Mouse (Mus musculus) layer of hippocampus, adult 2 months (tissue): ENCODE measurements at regions not wholly inside any gene's neighbourhood (a gene's known extent, or its start where the extent isn't known, plus 50 kb on each side); places are given as distances from the start of the nearest gene placed in this dataset.

Experiments
- DNase-seq, 2 experiments: peaks; one replicate each; pipeline ENCODE4 v3.0.0; 2022; ENCODE audit warnings: low spot score in 2 of 2
- H3K27ac ChIP-seq: fragments of 200-600 bp; 2 replicates; pipeline ENCODE4 v1.8.1; 2022
- H3K4me3 ChIP-seq: fragments of 200-600 bp; 2 replicates; pipeline ENCODE4 v1.8.1; 2022; ENCODE audit warnings: mild to moderate bottlenecking
- CTCF ChIP-seq: fragments of 200-600 bp; conservative IDR thresholded peaks from 2 replicates; pipeline ENCODE4 v1.8.1; 2022; ENCODE audit warnings: antibody characterized with exemption, mild to moderate bottlenecking, moderate library complexity

- no peak for TF ChIP-seq CTCF
- no peak for DNase-seq
Observed at GRCm38 (mm10) chr15:27409856-27410255, 56.6 kb upstream of the Ank start.

GRCm38 (mm10) chr15:27412304-27412703 is 54.2 kb upstream of the Ank start:
- no peak overlapping the region for H3K4me3 ChIP-seq
- peak overlapping the region; percentile 81 for H3K27ac ChIP-seq
- no peak for DNase-seq
- no peak for TF ChIP-seq CTCF

More at GRCm38 (mm10) chr15:27409856-27410255, 56.6 kb upstream of the Ank start:
- Histone ChIP-seq H3K27ac (no peak overlapping the region), H3K4me3 (no peak overlapping the region)

GRCm38 (mm10) chr15:27412761-27413160 is 53.7 kb upstream of the Ank start:
- Histone ChIP-seq H3K4me3 (no peak overlapping the region), H3K27ac (peak overlapping the region; percentile 81)
- DNase-seq, result no peak
- no peak for TF ChIP-seq CTCF

GRCm38 (mm10) chr15:27413486-27413885 is 53.0 kb upstream of the Ank start:
- no peak overlapping the region for H3K4me3 ChIP-seq
- peak overlapping the region; percentile 81 for H3K27ac ChIP-seq
- peak; percentile 58 to 59 for DNase-seq
- no peak for TF ChIP-seq CTCF

GRCm38 (mm10) chr15:27414819-27415218 is 51.7 kb upstream of the Ank start:
- no peak overlapping the region for H3K4me3 ChIP-seq
- no peak for TF ChIP-seq CTCF
- H3K27ac ChIP-seq, result no peak overlapping the region
- no peak for DNase-seq
